Mouse (Mus musculus) B cell, adult 2 months (primary cell): ENCODE results near the gene Parp1.

ENCODE experiments used
- DNase-seq, 2 experiments: peaks; one replicate each; pipeline ENCODE4 v3.0.0; 2022

Gene Parp1

GRCm38 (mm10) chr1:180568761-180569452 is at the start of gene Parp1:
Parp1 (plus strand) TSS chr1:180568924.
- peak; percentile 97 for DNase-seq

DNA sequence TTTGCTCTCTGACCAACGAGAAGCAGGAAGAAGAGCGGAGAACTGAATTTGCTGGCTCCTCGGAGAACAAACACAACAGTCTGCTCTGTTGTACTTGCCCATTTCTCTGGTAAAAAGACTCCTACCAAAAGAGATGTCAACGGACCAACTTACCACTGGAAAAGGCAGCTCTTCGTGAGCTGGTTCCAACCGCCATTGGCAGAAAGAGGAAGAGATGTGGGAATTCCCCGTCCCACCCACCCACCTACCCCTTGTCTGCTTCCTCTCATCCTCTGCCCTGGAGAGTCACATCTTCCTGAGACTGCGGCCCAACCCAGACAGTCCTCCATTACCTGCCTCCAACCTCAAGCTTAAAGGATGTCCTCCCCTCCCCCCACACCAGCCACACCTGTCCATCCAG is 49.2 kb upstream of the Parp1 start:
- peak in 1 of 2 experiments; percentile 22 for DNase-seq

GRCm38 (mm10) chr1:180520190-180520589 is 48.5 kb upstream of the Parp1 start:
- no peak for DNase-seq

GRCm38 (mm10) chr1:180523320-180523719 is 45.4 kb upstream of the Parp1 start:
- no peak for DNase-seq

DNA sequence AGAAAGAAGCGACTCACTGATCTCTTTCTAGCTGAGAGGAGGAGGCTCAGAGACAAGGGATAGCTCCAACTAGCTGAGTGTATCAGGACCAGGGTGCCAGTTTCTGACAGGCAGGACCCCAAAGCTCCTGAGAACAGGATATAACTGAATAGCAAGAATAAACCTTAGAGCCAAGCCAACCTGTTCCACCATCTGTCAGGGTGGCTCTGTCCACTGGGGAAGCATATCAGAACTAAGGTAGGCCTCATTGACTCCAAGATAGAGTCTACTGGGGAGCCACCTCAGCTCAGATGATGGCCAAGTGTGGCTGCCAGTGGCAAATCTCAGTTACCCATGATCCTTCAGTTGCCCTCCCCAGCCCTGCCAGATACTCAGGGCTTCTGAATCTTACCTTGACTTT is 43.4 kb upstream of the Parp1 start:
- DNase-seq: no peak

DNA sequence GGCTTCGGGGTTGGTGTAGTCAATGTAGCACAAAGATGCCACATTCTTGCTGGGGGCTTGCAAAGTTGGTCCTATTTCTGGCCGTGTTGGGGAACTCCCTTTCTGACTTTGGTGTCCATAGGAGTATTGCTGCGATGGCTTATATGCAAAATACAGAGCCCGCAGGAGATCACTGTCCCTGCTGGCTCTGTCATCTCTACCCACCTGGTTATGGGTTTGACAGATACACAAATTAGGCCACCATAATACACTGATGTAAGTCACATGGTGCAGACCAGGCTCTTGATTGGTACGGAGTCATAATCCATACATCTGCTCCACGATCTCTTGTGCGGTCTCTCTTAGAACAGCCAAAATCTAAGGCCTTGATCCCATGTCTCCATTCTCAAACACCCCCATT is 38.9 kb upstream of the Parp1 start:
- DNase-seq: peak; percentile 53 to 54

GRCm38 (mm10) chr1:180530457-180531263 is 38.1 kb upstream of the Parp1 start:
- peak in 1 of 2 experiments; percentile 45 for DNase-seq

DNA sequence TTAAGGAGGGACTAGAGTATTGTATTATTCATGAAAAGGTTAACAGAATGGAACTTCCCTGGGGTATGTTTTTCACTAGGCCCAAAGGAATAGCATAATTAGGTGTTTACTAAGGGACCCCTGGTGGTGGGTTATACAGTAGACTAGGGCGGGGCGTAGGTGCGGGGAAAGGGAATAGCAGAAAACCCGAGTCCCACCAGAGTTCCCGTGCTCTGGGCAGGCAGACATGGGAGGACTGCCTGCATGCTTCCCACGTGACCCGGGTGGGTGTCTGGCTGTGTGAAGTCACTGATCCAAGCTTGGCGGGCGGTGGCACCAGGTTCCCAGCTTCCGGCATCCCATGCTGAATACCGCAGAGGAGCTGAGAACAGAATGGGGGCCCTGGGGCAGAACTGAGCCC is 36.1 kb upstream of the Parp1 start:
- no peak for DNase-seq

- peak; percentile 55 to 61 for DNase-seq
Measured at GRCm38 (mm10) chr1:180536719-180537118, 32.0 kb upstream of the Parp1 start.

- DNase-seq: peak; percentile 82 to 87
Measured at GRCm38 (mm10) chr1:180541251-180541650, 27.5 kb upstream of the Parp1 start.

GRCm38 (mm10) chr1:180541883-180542711 is 26.6 kb upstream of the Parp1 start:
- DNase-seq: peak; percentile 27 to 31

DNA sequence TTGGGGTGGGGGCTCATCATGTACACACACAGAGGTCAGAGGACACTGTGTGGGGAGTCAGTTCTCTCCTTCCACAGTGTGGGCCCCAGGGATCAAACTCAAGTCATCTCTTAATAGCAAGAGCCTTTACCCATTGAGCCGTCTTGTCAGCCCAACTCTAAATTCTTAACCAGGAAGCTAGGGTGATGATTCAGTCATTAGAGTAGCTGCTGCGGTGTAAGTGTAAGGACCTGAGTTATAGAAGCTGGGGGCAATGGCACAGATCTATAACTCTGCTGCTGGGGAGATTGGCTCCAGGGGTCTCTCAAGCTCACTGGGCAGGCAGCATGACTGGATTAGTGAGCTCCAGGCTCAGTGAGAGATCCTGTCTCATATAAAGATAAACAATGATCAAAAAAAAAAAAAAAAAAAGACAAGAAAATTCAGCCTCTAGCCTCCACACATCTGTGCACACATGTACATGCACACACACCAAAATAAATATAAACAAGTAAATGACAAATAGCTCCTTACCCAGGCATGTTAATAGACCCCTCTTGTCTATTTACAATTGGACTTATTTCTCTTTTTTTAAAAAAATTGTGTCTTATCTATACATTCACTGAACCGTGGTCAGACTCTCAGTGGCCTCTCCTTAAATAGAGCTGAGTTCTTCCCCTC is 25.9 kb upstream of the Parp1 start:
- DNase-seq: no peak

DNA sequence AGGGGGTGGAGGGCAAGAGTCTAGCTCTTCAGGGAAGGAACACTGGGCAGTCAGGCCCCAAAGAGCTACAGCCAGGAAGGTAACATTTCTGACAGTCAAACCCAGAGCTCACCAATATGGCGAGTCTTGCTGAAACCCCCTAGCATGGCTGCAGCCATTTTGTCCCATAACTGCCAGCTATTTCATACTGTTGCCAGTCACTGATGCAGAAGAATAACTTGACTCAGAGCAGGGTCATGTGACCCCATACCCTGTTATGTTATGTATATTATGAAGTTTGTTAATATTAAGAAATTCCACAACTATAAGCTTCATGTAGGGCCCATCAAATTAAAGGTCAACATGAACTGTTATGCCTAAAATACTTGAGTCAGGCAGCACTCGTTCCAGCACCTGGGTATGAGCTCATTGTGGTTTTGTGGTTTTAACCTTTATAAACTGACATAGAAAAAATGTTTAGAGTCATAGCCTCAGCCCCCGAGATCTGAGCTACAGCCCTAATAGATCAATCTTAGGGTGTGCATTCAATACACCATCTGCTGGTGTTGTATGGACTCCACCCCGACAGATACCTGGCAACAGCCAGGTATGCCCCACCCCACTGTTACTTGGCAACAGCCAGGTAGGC is 22.7 kb upstream of the Parp1 start:
- DNase-seq: peak; percentile 71 to 74

DNA sequence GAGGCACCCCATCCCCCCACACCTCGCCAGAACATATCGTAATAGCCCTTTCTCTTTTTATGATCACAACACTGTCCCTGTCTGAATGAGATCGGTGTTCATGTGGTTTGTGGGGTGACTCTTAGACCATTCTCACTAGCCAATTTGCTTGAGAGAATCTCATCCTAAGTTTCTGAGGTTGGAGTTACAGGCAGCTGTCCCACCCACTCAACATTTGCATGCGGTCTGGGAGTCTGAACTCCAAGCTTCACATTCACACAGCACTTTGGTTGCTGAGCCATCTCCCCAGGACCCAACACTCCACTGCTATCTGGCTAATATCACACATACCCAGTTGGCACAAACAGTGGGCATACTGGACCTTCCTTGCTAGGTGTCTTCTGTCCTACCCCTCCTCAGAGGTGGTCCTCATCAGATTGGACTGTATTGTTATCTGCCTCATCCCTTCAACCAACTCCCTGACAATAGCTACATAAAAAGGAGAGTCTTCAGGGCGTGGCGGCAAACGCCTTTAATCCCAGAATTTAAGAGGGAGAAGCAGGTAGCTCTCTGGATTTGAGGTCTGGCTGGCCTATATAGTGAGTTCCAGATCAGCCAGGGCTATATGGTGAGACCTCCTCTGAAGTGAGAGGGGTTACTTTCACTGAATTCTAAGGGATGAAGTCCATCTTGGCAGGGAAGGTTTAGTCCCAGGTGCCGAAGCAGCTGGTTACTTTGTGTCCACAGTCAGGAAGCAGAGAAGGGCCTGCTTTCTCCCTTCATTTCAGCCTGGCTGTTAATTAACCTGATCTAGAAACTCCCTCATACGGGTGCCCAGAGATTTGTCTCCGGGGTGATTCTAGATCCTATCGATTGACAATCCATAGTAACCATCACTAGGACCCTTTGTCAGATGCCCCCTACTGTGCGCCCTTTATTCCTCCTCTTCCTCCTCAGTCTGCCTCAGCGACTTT is 21.6 kb upstream of the Parp1 start:
- DNase-seq: no peak

- DNase-seq: peak; percentile 71
Measured at GRCm38 (mm10) chr1:180547751-180548669, 20.7 kb upstream of the Parp1 start.

GRCm38 (mm10) chr1:180549539-180550308 is 19.0 kb upstream of the Parp1 start:
- no peak for DNase-seq

- DNase-seq: no peak
Measured at GRCm38 (mm10) chr1:180550770-180551169, 18.0 kb upstream of the Parp1 start.

DNA sequence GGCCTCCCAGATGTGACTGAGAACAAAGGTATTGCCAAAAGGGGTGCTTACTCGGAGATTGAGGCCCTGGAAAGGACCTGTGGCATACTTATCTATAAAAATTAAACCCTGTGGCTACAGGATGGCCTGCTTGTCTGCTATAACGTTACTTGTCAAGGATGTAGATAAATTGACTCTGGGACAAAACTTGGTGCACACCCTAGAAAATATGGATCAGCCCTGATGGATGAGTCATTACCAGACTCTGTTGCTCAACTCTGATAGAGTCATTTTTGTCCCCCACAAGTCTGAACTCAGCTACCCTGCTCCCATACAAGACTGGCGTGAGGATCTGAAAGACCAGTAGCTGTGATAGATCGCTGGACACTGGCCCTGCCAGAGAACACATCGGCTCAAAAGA is 11.8 kb upstream of the Parp1 start:
- no peak for DNase-seq

DNA sequence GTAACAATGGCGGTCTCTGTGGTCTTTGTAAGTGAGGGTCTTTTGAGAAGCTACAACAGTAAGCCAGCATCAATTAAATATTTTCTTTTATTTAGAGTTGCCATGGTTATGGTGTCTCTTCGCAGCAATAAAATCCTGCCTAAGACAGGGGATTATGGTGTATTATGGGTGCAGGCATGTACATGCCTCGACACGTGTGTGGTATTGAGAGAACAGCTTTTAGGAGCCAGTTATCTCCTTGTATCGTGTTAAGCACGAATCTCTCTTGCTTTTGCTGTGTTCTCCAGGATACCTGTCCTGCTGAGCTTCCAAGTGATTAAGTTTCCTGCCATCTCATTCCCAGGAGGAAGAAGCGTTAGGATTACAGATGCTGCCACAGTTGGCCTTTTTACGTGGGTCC is 9.3 kb upstream of the Parp1 start:
- no peak for DNase-seq
